Mouse (Mus musculus): ENCODE data around the gene Krtap22-2. TPM values are rescaled to one million over a fixed set of nuclear protein-coding genes. Genes with fewer than 3 reads are reported as not detected.
"Not testable (repeated sequence)": the region's sequence is repeated elsewhere in the genome, so short reads cannot be mapped to it uniquely, and the experiment has no call there.

Krtap22-2 gene
- polyA plus RNA-seq (2016; fragmentation: Nextera tagmentation; extraction: Ambion mirVana), result not detected in 2 replicates

GRCm38 (mm10) chr16:89010659-89011058, at the start of gene Krtap22-2:
Gene Krtap22-2, minus strand, starts transcription at chr16:89010759.
- Histone ChIP-seq H3K4me1 (no peaks in the 10 kb centered on the region), H3K4me3 (no peak within 1 kb of the TSS), H3K27me3 (replicated peaks) (no peaks in the 10 kb centered on the region), H3K4me2 (no peak within 1 kb of the TSS), H3K36me3 (no peaks in the 10 kb centered on the region), H3K9me3 (replicated peaks) (no peaks in the 10 kb centered on the region), H3K27ac (no peak within 1 kb of the TSS), H3K9ac (no peak within 1 kb of the TSS)
- ATAC-seq, result no peak
- WGBS (ENCODE audit: insufficient replicate concordance), result 68% methylated on average over 5 of the region's 5 CpGs

- no peak within 1 kb of the TSS for H3K27ac ChIP-seq
- no peaks in the 10 kb centered on the region for H3K4me1 ChIP-seq
- no peak within 1 kb of the TSS for H3K4me2 ChIP-seq
- H3K4me3 ChIP-seq, result no peak within 1 kb of the TSS
- no peak for ATAC-seq
- 73% methylated on average over 3 of the region's 3 CpGs for WGBS (ENCODE audit: insufficient replicate concordance)
- no peaks in the 10 kb centered on the region for H3K27me3 ChIP-seq (replicated peaks)
- no peaks in the 10 kb centered on the region for H3K36me3 ChIP-seq
- no peak within 1 kb of the TSS for H3K9ac ChIP-seq
- 0 out of 2 replicates have a peak, but pooled peaks cover 4% of the 10 kb centered on the region for H3K9me3 ChIP-seq (replicated peaks)
Measured at GRCm38 (mm10) chr16:89047783-89048182, 37.2 kb upstream of the Krtap22-2 start, which contains the start of gene Krtap6-5. Gene Krtap6-5, minus strand, starts transcription at chr16:89047883.

GRCm38 (mm10) chr16:89041372-89041771, 30.8 kb upstream of the Krtap22-2 start, which contains the start of gene Gm10228:
Gene Gm10228, minus strand, starts transcription at chr16:89041472.
- H3K4me2 ChIP-seq; ATAC-seq; H3K9me3 ChIP-seq (replicated peaks); H3K27ac ChIP-seq; H3K9ac ChIP-seq; H3K36me3 ChIP-seq; H3K27me3 ChIP-seq (replicated peaks); H3K4me1 ChIP-seq; H3K4me3 ChIP-seq: not testable (repeated sequence)
- 68% methylated on average over 2 of the region's 4 CpGs for WGBS (ENCODE audit: insufficient replicate concordance)

GRCm38 (mm10) chr16:89031399-89031798, 20.8 kb upstream of the Krtap22-2 start, which contains the start of gene Krtap6-1:
Gene Krtap6-1, plus strand, starts transcription at chr16:89031699.
- not testable (repeated sequence) for H3K27ac ChIP-seq; H3K4me1 ChIP-seq; H3K4me2 ChIP-seq; H3K27me3 ChIP-seq (replicated peaks); H3K36me3 ChIP-seq; H3K9me3 ChIP-seq (replicated peaks); H3K4me3 ChIP-seq; ATAC-seq; H3K9ac ChIP-seq
- 77% methylated on average over 3 of the region's 3 CpGs for WGBS (ENCODE audit: insufficient replicate concordance)

- ATAC-seq; H3K4me2 ChIP-seq; H3K4me1 ChIP-seq; H3K36me3 ChIP-seq; H3K4me3 ChIP-seq; H3K9me3 ChIP-seq (replicated peaks); H3K27me3 ChIP-seq (replicated peaks); H3K27ac ChIP-seq; H3K9ac ChIP-seq: not testable (repeated sequence)
- 78% methylated on average over 3 of the region's 3 CpGs for WGBS (ENCODE audit: insufficient replicate concordance)
Measured at GRCm38 (mm10) chr16:89014984-89015383, 4.4 kb upstream of the Krtap22-2 start, which contains the start of gene Gm10229. Gene Gm10229, plus strand, starts transcription at chr16:89015284.

GRCm38 (mm10) chr16:89013973-89014372, 3.4 kb upstream of the Krtap22-2 start:
- Histone ChIP-seq H3K27ac (no peak overlapping the region), H3K4me3 (no peak overlapping the region), H3K9me3 (replicated peaks) (no peaks in the 10 kb centered on the region), H3K36me3 (no peaks in the 10 kb centered on the region), H3K27me3 (replicated peaks) (no peaks in the 10 kb centered on the region), H3K4me1 (no peaks in the 10 kb centered on the region), H3K4me2 (no peak overlapping the region), H3K9ac (no peak overlapping the region)
- WGBS (ENCODE audit: insufficient replicate concordance), result 91% methylated on average over 3 of the region's 3 CpGs
- ATAC-seq, result no peak

GRCm38 (mm10) chr16:88962773-88963172, 47.8 kb downstream of the Krtap22-2 start, which contains the start of gene Krtap16-3:
Gene Krtap16-3, minus strand, starts transcription at chr16:88962873.
- Histone ChIP-seq H3K4me3 (no peak within 1 kb of the TSS), H3K4me1 (no peaks in the 10 kb centered on the region), H3K27me3 (replicated peaks) (no peaks in the 10 kb centered on the region), H3K9ac (no peak within 1 kb of the TSS), H3K36me3 (no peaks in the 10 kb centered on the region), H3K4me2 (no peak within 1 kb of the TSS), H3K9me3 (replicated peaks) (0 out of 2 replicates have a peak, but pooled peaks cover 4% of the 10 kb centered on the region), H3K27ac (no peak within 1 kb of the TSS)
- no peak for ATAC-seq
- 73% methylated on average over 7 of the region's 7 CpGs for WGBS (ENCODE audit: insufficient replicate concordance)

Other genes starting within 250 kb of the Krtap22-2 start
- not detected in 2 replicates for gene 2310057N15Rik, start 236.6 kb downstream of the Krtap22-2 start, polyA plus RNA-seq (2016; fragmentation: Nextera tagmentation; extraction: Ambion mirVana)
- gene Gm5965, start 232.9 kb downstream of the Krtap22-2 start, polyA plus RNA-seq (2016; fragmentation: Nextera tagmentation; extraction: Ambion mirVana), result not detected in 2 replicates
- gene Gm20741, start 198.5 kb downstream of the Krtap22-2 start, polyA plus RNA-seq (2016; fragmentation: Nextera tagmentation; extraction: Ambion mirVana), result not detected in 2 replicates
- not detected in 2 replicates for gene Krtap15, start 190.5 kb downstream of the Krtap22-2 start, polyA plus RNA-seq (2016; fragmentation: Nextera tagmentation; extraction: Ambion mirVana)
- gene Krtap14, start 184.6 kb downstream of the Krtap22-2 start, polyA plus RNA-seq (2016; fragmentation: Nextera tagmentation; extraction: Ambion mirVana), result not detected in 2 replicates
- gene Krtap19-1, start 141.3 kb downstream of the Krtap22-2 start, polyA plus RNA-seq (2016; fragmentation: Nextera tagmentation; extraction: Ambion mirVana), result not detected in 2 replicates
- gene Krtap19-2, start 136.5 kb downstream of the Krtap22-2 start, polyA plus RNA-seq (2016; fragmentation: Nextera tagmentation; extraction: Ambion mirVana), result not detected in 2 replicates
- not detected in 2 replicates for gene Krtap19-3, start 132.7 kb downstream of the Krtap22-2 start, polyA plus RNA-seq (2016; fragmentation: Nextera tagmentation; extraction: Ambion mirVana)
- not detected in 2 replicates for gene Krtap19-4, start 125.7 kb downstream of the Krtap22-2 start, polyA plus RNA-seq (2016; fragmentation: Nextera tagmentation; extraction: Ambion mirVana)
- not detected in 2 replicates for gene Krtap19-5, start 114.3 kb downstream of the Krtap22-2 start, polyA plus RNA-seq (2016; fragmentation: Nextera tagmentation; extraction: Ambion mirVana)
- gene Krtap19-9b, start 78.5 kb downstream of the Krtap22-2 start, polyA plus RNA-seq (2016; fragmentation: Nextera tagmentation; extraction: Ambion mirVana), result not detected in 2 replicates
- gene Krtap16-3, start 47.9 kb downstream of the Krtap22-2 start, polyA plus RNA-seq (2016; fragmentation: Nextera tagmentation; extraction: Ambion mirVana), result not detected in 2 replicates
- gene Gm10229, start 4.5 kb upstream of the Krtap22-2 start, polyA plus RNA-seq (2016; fragmentation: Nextera tagmentation; extraction: Ambion mirVana), result not detected in 2 replicates
- not detected in 2 replicates for gene Krtap6-1, start 20.9 kb upstream of the Krtap22-2 start, polyA plus RNA-seq (2016; fragmentation: Nextera tagmentation; extraction: Ambion mirVana)
- not detected in 2 replicates for gene Gm10228, start 30.7 kb upstream of the Krtap22-2 start, polyA plus RNA-seq (2016; fragmentation: Nextera tagmentation; extraction: Ambion mirVana)
- not detected in 2 replicates for gene Krtap6-5, start 37.1 kb upstream of the Krtap22-2 start, polyA plus RNA-seq (2016; fragmentation: Nextera tagmentation; extraction: Ambion mirVana)
- gene 1110025L11Rik, start 53.2 kb upstream of the Krtap22-2 start, polyA plus RNA-seq (2016; fragmentation: Nextera tagmentation; extraction: Ambion mirVana), result not detected in 2 replicates
- gene Krtap6-3, start 73.3 kb upstream of the Krtap22-2 start, polyA plus RNA-seq (2016; fragmentation: Nextera tagmentation; extraction: Ambion mirVana), result not detected in 2 replicates
- gene Gm6358, start 130.1 kb upstream of the Krtap22-2 start, polyA plus RNA-seq (2016; fragmentation: Nextera tagmentation; extraction: Ambion mirVana), result not detected in 2 replicates
- gene Gm10061, start 140.3 kb upstream of the Krtap22-2 start, polyA plus RNA-seq (2016; fragmentation: Nextera tagmentation; extraction: Ambion mirVana), result not detected in 2 replicates
- not detected in 2 replicates for gene Gm9789, start 147.2 kb upstream of the Krtap22-2 start, polyA plus RNA-seq (2016; fragmentation: Nextera tagmentation; extraction: Ambion mirVana)
- not detected in 2 replicates for gene Gm7735, start 158.7 kb upstream of the Krtap22-2 start, polyA plus RNA-seq (2016; fragmentation: Nextera tagmentation; extraction: Ambion mirVana)
- not detected in 2 replicates for gene 1110057P08Rik, start 164.0 kb upstream of the Krtap22-2 start, polyA plus RNA-seq (2016; fragmentation: Nextera tagmentation; extraction: Ambion mirVana)
- not detected in 2 replicates for gene Krtap20-2, start 195.1 kb upstream of the Krtap22-2 start, polyA plus RNA-seq (2016; fragmentation: Nextera tagmentation; extraction: Ambion mirVana)